Mouse (Mus musculus) heart, postnatal 25 days (tissue): ENCODE data around the gene Lonrf2. TPM values are rescaled to one million over a fixed set of nuclear protein-coding genes. Genes with fewer than 3 reads are reported as not detected.

Experiments
- DNase-seq: peaks from one replicate; pipeline ENCODE4 v3.0.0; 2022; ENCODE audit warnings: low spot score
- intact Hi-C: fragments of 180-260 bp; cut with DNase I; formaldehyde crosslinking; loops from one replicate; pipeline ENCODE4 v1.15.1; 2025
- total RNA-seq, 2 experiments: library from RNA; stranded (reverse); gene quantifications; 2 replicates each; pipeline ENCODE4 v1.2.3; 2021

Gene Lonrf2
- total RNA-seq, 2 experiments from 2014 or later: 3.4 to 4.2 TPM

DNA sequence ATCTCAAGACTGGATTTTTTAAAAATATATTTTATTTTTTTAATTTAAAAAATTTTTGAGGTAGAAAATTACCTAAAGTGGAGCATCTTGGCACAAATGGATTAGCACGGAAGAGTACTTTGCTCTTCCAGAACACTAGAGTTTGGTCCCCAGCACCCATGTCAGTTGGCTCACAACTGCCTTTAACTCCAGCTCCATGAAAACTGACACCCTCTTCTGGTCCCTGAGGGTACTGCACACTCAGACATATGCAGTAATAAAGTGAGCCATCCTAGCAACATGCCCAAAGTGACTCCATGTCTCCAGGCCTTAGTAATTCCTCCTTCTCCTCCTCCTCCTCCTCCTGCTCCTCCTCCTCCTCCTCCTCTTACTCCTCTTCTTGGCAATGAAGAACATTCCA lies 58.2 kb downstream of the Lonrf2 start:
- intact Hi-C loops: loop anchor here (10.0 kb wide), 1 partner anchor 463 kb away; no protein-coding TSS in a partner anchor
- DNase-seq: no peak

DNA sequence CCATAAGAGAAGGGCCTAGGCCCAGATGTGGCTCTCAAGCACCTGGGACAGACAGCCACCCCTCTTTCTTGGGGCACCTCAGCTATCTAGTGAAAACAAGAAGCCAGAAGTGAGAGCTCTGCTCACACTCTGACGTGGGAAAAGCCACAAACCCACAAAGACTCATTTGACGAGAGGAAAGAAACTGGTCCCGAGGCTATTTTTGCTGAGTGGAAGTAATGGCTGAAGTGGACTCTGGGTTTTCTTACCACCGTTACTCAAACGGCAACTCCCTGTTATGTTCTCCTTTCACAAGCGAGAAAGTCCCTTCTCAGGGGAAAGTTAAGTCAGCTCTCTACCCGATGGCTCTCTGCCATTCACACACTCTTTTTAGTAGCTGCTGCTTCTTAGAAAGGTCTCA lies 59.0 kb downstream of the Lonrf2 start:
- no peak for DNase-seq
- intact Hi-C loops: loop anchor here (10.0 kb wide), 1 partner anchor 463 kb away; no protein-coding TSS in a partner anchor

DNA sequence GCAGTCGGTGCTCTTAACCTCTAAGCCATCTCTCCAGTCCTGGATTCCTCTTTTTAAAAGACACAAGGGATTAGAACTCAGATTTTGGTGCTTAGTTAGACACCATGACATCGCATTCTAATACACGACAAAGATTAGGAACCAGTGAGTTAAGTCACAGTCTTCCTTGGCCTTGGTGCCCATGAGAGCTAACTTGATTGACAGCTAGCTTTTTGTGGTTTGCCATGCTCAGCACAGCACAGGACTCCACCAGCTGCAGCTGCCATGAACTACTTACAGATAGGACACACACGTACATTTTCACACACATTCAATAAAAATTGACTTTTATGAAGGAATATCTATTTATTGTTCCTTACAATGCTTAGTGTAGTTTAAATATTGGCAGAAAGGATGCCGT lies 60.8 kb downstream of the Lonrf2 start:
- no peak for DNase-seq
- intact Hi-C loops: loop anchor here (10.0 kb wide), 1 partner anchor 461 kb away; no protein-coding TSS in a partner anchor

DNA sequence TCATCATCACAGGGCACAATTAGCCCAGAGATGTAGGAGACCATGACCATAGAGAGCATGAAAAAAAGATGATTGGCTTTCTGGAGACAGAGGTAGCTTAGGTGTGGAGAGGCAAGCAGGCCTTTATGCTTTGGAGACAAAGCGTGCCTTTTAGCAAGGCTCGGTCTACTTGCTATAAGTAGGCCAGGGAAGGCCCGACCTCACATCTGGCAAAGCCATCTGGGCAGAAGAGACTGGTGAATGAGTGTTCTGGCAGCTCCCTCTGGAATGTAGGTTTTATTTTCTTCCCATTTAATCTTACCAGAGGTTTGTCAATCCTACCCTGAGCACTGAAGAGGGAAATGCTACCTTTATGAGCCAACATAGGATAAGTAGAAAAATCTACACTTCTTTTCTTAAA lies 65.8 kb downstream of the Lonrf2 start:
- no peak for DNase-seq
- intact Hi-C loops: loop anchor here (10.0 kb wide), 1 partner anchor 456 kb away; no protein-coding TSS in a partner anchor

DNA sequence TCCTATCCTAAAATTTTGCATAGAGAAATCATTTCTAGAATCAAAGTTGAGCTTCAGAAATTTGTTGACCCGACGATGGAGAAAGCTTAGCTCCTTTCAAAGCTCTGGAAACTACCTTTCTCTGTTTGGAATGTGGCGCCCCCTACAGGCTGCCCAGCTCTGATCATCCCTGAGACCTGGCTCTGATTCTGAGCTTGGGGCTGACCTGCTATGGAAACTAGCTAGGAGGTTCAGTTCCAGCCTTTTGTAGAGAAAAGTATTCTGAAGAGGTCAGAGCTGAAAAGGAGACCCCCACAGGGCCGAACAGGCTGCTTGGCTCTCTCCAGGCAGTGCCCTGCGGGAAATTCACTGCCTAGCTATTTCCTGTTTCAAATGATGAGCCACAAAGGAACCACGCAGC lies 66.6 kb downstream of the Lonrf2 start:
- DNase-seq: no peak
- intact Hi-C loops: loop anchor here (2.0 to 10.0 kb wide), 3 partner anchors 143 to 583 kb away; no protein-coding TSS in a partner anchor

DNA sequence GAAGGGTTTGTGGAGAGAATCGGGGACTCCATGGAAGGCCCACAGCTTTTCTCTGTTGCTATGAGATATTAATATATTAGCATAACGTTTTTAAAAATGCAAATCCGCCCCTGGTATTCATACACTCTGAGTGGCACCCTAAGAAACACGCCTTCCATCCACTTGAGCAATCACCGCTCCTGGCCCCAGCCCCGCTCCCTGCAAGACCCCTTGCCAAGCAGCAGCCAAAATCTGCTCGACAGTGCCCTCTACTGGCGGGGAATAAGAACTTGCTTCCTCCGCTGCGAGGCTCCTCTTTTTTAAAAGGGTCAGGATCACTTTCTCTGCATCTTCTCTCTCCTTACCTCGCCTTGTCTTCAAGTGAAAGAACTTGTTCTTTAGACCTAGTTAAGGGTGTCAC lies 68.7 kb downstream of the Lonrf2 start:
- intact Hi-C loops: loop anchor here (2.0 to 5.0 kb wide), 3 partner anchors 141 to 581 kb away; no protein-coding TSS in a partner anchor
- peak; percentile 29 for DNase-seq

DNA sequence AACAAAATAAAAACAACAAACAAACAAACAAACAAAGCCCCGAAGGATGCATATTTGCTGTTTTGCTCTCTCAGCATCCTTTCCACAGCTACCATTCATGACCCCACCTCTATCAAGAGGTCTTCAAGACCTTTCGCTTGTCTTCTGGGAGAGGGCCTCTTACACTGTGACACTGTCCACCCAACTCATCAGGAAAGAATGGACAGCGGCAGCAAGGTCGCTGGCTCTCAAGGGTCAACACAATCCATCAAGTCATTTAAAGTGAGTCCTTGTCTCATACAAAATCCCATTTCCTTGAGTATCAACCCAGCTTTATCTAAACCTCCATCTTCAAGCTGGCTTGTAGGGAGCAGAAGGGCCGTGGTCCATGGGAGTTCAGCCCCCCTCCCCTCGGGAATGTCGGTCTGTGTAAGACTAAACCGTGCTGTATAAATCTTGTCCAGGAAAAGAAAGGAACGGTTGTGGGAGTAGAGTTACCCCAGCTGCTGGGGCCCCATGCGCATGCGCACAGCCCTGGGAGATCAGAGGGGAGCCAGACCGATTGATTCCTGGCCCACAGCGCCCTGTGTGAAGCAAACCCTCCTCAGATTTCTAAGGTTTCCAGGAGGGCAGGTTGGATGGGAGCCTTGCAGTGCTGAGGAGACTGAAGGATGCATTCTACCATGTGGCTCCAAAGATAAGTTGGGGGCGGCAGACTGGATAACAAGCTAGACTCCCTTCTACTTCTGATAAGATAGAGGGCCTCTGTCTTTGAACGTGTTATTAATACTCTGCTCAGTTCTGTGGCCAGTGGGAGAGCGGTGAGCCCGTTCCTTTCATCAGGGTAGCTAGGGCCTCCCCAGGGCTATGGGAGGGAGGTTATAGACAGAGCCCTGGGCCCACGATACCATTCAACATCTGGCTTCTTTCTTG lies 69.6 kb downstream of the Lonrf2 start:
- peak; percentile 10 for DNase-seq
- intact Hi-C loops: loop anchor here (2.0 to 5.0 kb wide), 2 partner anchors 140 to 374 kb away; no protein-coding TSS in a partner anchor

DNA sequence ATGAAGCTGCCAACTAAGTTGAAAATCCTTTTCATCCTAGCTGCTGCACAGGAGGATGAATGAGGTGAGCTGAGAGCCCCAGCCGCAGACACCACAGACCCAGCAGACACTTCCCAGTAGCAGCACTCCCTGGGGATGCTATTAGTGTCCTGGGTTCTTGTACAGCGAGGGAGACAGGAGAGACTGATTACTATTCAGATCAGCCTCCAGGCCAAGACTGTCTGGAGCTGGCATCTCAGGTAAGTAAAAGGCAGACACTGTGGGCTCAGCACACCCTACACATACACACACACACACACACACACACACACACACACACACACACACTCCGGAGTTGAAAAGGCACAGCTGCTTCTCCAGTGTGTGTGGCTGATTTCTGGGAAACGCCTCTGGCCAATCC lies 70.3 kb downstream of the Lonrf2 start:
- no peak for DNase-seq
- intact Hi-C loops: loop anchor here (2.0 to 5.0 kb wide), 2 partner anchors 139 to 373 kb away; no protein-coding TSS in a partner anchor

DNA sequence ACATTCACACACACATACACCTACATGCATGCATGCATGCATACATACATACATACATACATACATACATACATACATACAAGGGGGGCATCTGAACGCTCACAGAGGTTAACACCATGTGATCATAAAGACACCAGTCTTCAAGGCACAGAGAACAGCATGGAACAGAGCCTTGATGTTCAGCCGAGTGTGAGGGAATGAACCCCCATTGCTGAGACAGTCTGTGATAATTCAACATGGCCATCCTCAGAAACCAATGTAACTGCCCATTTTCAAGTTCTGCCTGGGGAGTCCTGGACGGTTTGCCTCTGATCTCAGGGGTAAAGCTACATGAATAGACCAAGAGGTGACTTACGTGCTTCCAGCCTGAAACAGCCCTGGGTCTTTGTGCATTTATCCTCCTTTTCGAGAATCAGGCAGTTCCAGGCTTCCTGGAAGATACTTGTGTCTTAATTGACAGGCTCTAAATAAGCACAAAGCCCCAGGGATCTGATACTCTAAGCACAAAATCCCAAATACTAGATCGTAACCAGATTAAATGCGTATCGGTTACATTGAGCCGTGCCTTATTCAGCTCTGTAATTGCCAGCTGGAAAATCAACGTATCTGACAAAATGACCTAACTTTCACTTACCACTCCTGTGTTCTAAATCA lies 72.4 kb downstream of the Lonrf2 start:
- intact Hi-C loops: no loop called here
- DNase-seq: no peak

DNA sequence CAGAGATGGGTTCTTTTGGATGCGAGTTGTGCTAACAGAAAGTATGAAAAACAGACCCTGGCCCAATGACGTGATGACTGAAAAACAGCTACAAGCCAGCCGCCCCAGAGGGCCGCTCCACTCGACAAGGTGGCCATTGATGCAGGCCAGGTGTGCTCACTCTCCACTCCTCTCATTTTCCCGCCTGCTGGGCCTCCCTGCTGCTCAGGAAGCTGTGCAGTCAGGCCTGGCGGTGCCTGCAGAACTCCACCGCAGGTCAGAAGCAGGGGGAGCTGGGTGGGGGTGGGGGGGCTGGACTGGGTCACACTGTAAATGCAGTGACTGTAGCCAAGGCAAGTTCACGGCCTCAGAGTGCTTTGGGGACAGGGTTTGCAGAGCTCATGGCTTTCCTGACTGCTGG lies 76.1 kb downstream of the Lonrf2 start:
- DNase-seq: no peak
- intact Hi-C loops: no loop called here

DNA sequence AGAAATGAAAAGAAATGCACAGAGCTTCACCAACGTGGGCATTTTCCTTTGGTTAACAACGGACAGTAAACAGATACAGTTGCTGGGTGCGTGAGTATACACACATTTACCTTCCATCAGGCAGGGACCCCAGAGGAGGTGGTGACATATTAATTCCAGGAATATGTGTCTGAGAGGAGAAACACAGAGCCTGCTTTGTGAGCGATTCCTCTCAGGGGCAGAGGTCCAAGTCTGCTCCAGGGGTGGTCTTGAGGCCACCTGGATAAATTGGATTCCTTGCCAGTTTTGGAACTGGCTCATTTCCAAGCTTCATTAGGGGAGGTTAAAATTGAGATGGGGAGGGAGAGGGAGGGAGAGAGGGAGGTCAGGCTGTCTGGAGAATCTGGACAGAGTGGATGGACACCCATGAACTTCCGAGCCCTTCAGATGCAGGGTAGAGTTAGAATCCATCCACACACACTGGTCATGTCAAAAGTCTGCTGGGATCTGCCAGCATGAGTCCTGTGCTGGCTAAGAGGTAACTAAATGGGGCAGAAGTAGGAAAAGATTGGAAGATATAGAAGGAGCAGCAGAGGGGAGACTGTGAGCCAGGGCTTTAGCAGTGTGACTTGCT lies 78.6 kb downstream of the Lonrf2 start:
- intact Hi-C loops: no loop called here
- no peak for DNase-seq

DNA sequence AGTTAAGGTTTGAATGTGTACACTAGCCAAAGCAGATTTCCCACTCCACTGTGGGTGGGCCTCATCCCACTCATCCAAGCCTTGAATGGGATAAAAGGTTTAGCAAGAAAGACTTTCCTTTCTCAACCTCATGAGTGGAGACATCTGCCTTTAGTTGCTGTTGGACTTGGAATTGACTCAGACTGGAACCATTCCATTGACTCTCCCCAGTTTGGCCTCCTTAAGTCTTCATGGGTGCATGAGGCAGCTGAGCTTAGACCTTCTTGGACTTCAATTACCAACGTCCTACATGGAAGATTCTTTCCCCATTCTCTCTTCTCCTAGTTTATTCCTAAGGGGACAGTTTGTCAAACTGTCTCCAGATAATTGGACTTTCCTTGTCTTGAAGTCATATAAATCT lies 92.6 kb downstream of the Lonrf2 start:
- no peak for DNase-seq
- intact Hi-C loops: no loop called here

Other genes starting within 250 kb of the Lonrf2 start
- 1 to 10 TPM; 1.8 to 3.4 TPM for gene Aff3, start 171.8 kb downstream of the Lonrf2 start, total RNA-seq
- gene Chst10, start 61.5 kb upstream of the Lonrf2 start, total RNA-seq: under 1 TPM; 0.29 to 0.34 TPM
- not detected for gene Nms, start 102.4 kb upstream of the Lonrf2 start, total RNA-seq
- 10 to 100 TPM; 68.6 to 72.8 TPM for gene Pdcl3, start 148.9 kb upstream of the Lonrf2 start, total RNA-seq